Mouse (Mus musculus) left cerebral cortex, postnatal 36 days (tissue): ENCODE measurements around the gene Pdzd2. TPM values are rescaled to one million over a fixed set of nuclear protein-coding genes. Genes with fewer than 3 reads are reported as not detected.

Source experiments
- DNase-seq, 2 experiments: peaks; one replicate each; pipeline ENCODE4 v3.0.0; 2021 to 2022; ENCODE audit warnings: low spot score in 2 of 2, mixed read lengths in 1 of 2
- intact Hi-C: fragments of 180-260 bp; cut with DNase I; formaldehyde crosslinking; loops from one replicate; pipeline ENCODE4 v1.15.1; 2025
- total RNA-seq, 2 experiments: library from RNA; stranded (reverse); gene quantifications; 2 replicates each; pipeline ENCODE4 v1.2.3; 2021

The Pdzd2 gene
- total RNA-seq, 2 experiments from 2014 or later = 63.7 to 94.1 TPM

- intact Hi-C loops = no loop called here
- DNase-seq = no peak
Measured at GRCm38 (mm10) chr15:12638370-12639030, 101.2 kb downstream of the Pdzd2 start.

- DNase-seq = no peak
- intact Hi-C loops = no loop called here
Measured at GRCm38 (mm10) chr15:12637511-12637910, 102.2 kb downstream of the Pdzd2 start.

- DNase-seq = no peak
- intact Hi-C loops = no loop called here
Measured at GRCm38 (mm10) chr15:12636386-12636785, 103.3 kb downstream of the Pdzd2 start.

GRCm38 (mm10) chr15:12634921-12635320 lies 104.8 kb downstream of the Pdzd2 start:
- intact Hi-C loops = loop anchor here (5.0 kb wide), 1 partner anchor 102 kb away; the partner anchor contains the start of gene Pdzd2
- DNase-seq = no peak

- intact Hi-C loops = no loop called here
- no peak for DNase-seq
Measured at GRCm38 (mm10) chr15:12629164-12629563, 110.6 kb downstream of the Pdzd2 start.

- intact Hi-C loops = no loop called here
Measured at GRCm38 (mm10) chr15:12628451-12628850, 111.3 kb downstream of the Pdzd2 start.

GRCm38 (mm10) chr15:12626930-12627329 lies 112.8 kb downstream of the Pdzd2 start:
- intact Hi-C loops = no loop called here
- DNase-seq = no peak

More at GRCm38 (mm10) chr15:12628451-12628850, 111.3 kb downstream of the Pdzd2 start:
- DNase-seq = no peak

- DNase-seq = no peak
- intact Hi-C loops = no loop called here
Measured at GRCm38 (mm10) chr15:12626166-12626565, 113.6 kb downstream of the Pdzd2 start.

- DNase-seq = no peak
- intact Hi-C loops = no loop called here
Measured at GRCm38 (mm10) chr15:12625524-12625923, 114.2 kb downstream of the Pdzd2 start.

- no peak for DNase-seq
- intact Hi-C loops = no loop called here
Measured at GRCm38 (mm10) chr15:12623521-12623920, 116.2 kb downstream of the Pdzd2 start.

GRCm38 (mm10) chr15:12622701-12623100 lies 117.0 kb downstream of the Pdzd2 start:
- intact Hi-C loops = no loop called here
- DNase-seq = no peak

- intact Hi-C loops = no loop called here
Measured at GRCm38 (mm10) chr15:12622093-12622643, 117.6 kb downstream of the Pdzd2 start.

GRCm38 (mm10) chr15:12619273-12619672 lies 120.5 kb downstream of the Pdzd2 start:
- DNase-seq = no peak
- intact Hi-C loops = no loop called here

More at GRCm38 (mm10) chr15:12622093-12622643, 117.6 kb downstream of the Pdzd2 start:
- DNase-seq = no peak

- intact Hi-C loops = no loop called here
Measured at GRCm38 (mm10) chr15:12617651-12618050, 122.1 kb downstream of the Pdzd2 start.

GRCm38 (mm10) chr15:12617220-12617619 lies 122.5 kb downstream of the Pdzd2 start:
- DNase-seq = no peak
- intact Hi-C loops = no loop called here

More at GRCm38 (mm10) chr15:12617651-12618050, 122.1 kb downstream of the Pdzd2 start:
- DNase-seq = peak in 1 of 2 experiments; percentile 32

- no peak for DNase-seq
- intact Hi-C loops = no loop called here
Measured at GRCm38 (mm10) chr15:12614944-12615878, 124.5 kb downstream of the Pdzd2 start.

GRCm38 (mm10) chr15:12614011-12614410 lies 125.7 kb downstream of the Pdzd2 start:
- peak in 1 of 2 experiments; percentile 29 for DNase-seq
- intact Hi-C loops = no loop called here

- no peak for DNase-seq
- intact Hi-C loops = no loop called here
Measured at GRCm38 (mm10) chr15:12612944-12613675, 126.6 kb downstream of the Pdzd2 start.

- no peak for DNase-seq
- intact Hi-C loops = no loop called here
Measured at GRCm38 (mm10) chr15:12608090-12608489, 131.6 kb downstream of the Pdzd2 start.

- intact Hi-C loops = no loop called here
Measured at GRCm38 (mm10) chr15:12606306-12606705, 133.4 kb downstream of the Pdzd2 start.

More at GRCm38 (mm10) chr15:12606306-12606705, 133.4 kb downstream of the Pdzd2 start:
- no peak for DNase-seq
